Mouse (Mus musculus): ENCODE measurements at regions not wholly inside any gene's neighbourhood (a gene's known extent, or its start where the extent isn't known, plus 50 kb on each side); places are given as distances from the start of the nearest gene placed in this dataset.

DNA sequence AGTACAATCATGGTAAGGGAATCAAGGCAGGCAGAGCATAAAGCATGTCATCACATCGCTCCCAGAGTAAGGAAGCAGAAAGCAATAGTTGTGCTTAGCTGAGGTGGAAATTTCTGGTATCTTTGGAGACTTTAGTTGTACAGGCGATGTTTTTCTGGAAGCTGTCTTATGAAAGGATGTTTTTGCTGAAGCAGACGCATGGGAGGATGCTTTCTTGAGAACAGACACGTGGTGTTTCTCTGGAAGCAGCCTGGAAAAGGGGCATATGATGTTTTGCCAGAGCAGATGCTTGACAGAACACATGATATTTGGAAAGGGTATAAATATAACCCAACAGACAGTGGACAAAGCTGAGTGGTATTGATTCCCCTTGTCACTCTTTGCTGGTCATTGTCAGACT is 722.4 kb downstream of the Mat2b start:
- Histone ChIP-seq H3K4me2 (ENCODE audit: low read depth, low read length, severe bottlenecking) (no peak overlapping the region), H3K27ac (ENCODE audit: low read depth, low read length) (no peak overlapping the region), H3K4me3 (ENCODE audit: low read depth, low read length) (no peak overlapping the region), H3K36me3 (ENCODE audit: control insufficient read depth, insufficient read depth, low read length) (no peaks in the 10 kb centered on the region), H3K9ac (ENCODE audit: low read length) (no peak overlapping the region), H3K4me1 (replicated peaks; ENCODE audit: control insufficient read depth, insufficient read depth, low read length) (no peaks in the 10 kb centered on the region), H3K9me3 (ENCODE audit: control insufficient read depth, low read length) (no peaks in the 10 kb centered on the region), H3K27me3 (ENCODE audit: control insufficient read depth, insufficient read depth, low read length) (no peaks in the 10 kb centered on the region)
- ATAC-seq (replicated peaks; ENCODE audit: low FRiP score) (no peak), DNase-seq (ENCODE audit: low spot score) (no peak)
- 81% methylated on average over 4 of the region's 4 CpGs for WGBS

DNA sequence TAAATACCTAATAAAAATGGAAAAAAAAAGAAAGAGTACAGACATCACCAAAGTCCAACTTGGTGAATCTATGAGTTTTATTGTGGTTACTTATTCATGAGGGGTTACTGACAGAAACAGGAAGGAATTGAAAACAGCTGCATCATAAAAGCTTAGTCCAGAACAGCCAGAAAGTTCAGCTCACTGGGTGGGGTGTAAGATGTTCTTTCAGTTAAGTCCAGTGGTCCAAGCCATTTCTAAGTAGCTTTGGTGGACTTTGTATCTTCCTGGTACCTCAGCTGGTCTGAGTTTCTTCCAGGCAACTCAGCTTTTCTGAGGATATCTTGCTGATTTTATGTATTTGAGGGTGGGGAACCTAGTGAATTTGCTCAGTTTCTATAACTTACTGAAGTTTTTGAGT is 731.3 kb downstream of the Mat2b start:
- no peak overlapping the region for H3K4me3 ChIP-seq (ENCODE audit: low read depth, low read length)
- H3K4me1 ChIP-seq (replicated peaks; ENCODE audit: control insufficient read depth, insufficient read depth, low read length), result no peaks in the 10 kb centered on the region
- no peaks in the 10 kb centered on the region for H3K9me3 ChIP-seq (ENCODE audit: control insufficient read depth, low read length)
- H3K27me3 ChIP-seq (ENCODE audit: control insufficient read depth, insufficient read depth, low read length), result no peaks in the 10 kb centered on the region
- H3K9ac ChIP-seq (ENCODE audit: low read length), result no peak overlapping the region
- H3K4me2 ChIP-seq (ENCODE audit: low read depth, low read length, severe bottlenecking), result no peak overlapping the region
- no peak for DNase-seq (ENCODE audit: low spot score)
- H3K36me3 ChIP-seq (ENCODE audit: control insufficient read depth, insufficient read depth, low read length), result no peaks in the 10 kb centered on the region
- no peak for ATAC-seq (replicated peaks; ENCODE audit: low FRiP score)
- H3K27ac ChIP-seq (ENCODE audit: low read depth, low read length), result no peak overlapping the region

DNA sequence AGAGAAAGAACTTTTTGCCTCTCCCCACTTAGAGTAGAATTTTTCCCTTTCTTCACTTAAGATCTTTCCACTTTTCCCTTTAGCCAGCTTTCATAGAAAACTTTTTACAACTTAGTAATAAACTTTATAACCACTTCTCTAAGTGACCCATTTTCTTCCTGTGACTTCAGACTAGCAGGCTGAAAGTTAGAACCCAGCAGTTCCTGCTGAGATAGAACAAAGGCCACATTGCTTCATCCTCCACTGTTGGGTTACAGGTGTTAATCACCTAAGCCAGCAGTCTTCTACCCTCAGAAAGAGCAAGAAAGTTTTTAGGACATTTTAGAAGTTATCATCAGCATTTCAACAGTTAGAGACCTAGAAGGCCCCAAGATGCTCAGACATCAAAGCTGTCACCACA is 740.6 kb downstream of the Mat2b start:
- no peaks in the 10 kb centered on the region for H3K27me3 ChIP-seq (ENCODE audit: control insufficient read depth, insufficient read depth, low read length)
- no peak overlapping the region for H3K4me3 ChIP-seq (ENCODE audit: low read depth, low read length)
- no peak overlapping the region for H3K27ac ChIP-seq (ENCODE audit: low read depth, low read length)
- ATAC-seq (replicated peaks; ENCODE audit: low FRiP score) (no peak), DNase-seq (ENCODE audit: low spot score) (no peak)
- no peaks in the 10 kb centered on the region for H3K9me3 ChIP-seq (ENCODE audit: control insufficient read depth, low read length)
- no peak overlapping the region for H3K9ac ChIP-seq (ENCODE audit: low read length)
- no peaks in the 10 kb centered on the region for H3K4me1 ChIP-seq (replicated peaks; ENCODE audit: control insufficient read depth, insufficient read depth, low read length)
- no peaks in the 10 kb centered on the region for H3K36me3 ChIP-seq (ENCODE audit: control insufficient read depth, insufficient read depth, low read length)
- no peak overlapping the region for H3K4me2 ChIP-seq (ENCODE audit: low read depth, low read length, severe bottlenecking)

DNA sequence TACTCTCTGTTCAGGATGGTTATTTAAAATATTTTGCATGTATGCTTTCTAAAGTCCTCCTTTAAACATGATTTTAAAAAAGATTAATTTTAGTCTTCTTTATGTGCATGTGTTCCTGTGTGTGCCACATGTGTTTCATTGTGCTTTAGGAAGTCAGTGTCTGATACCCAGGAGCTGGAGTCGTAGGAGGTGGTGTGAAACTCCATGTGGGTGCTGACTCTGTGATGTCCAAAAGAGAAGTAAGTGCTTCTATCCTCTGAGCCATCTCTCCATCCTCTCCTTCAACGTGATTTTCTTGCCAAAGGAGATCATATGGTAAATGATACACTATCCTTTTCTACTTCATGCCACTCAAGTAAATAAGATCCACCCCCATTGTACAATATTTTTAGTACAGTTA is 750.8 kb downstream of the Mat2b start:
- Histone ChIP-seq H3K4me2 (ENCODE audit: low read depth, low read length, severe bottlenecking) (no peak overlapping the region), H3K9me3 (ENCODE audit: control insufficient read depth, low read length) (no peaks in the 10 kb centered on the region), H3K36me3 (ENCODE audit: control insufficient read depth, insufficient read depth, low read length) (no peaks in the 10 kb centered on the region), H3K4me3 (ENCODE audit: low read depth, low read length) (no peak overlapping the region), H3K9ac (ENCODE audit: low read length) (no peak overlapping the region), H3K4me1 (replicated peaks; ENCODE audit: control insufficient read depth, insufficient read depth, low read length) (no peaks in the 10 kb centered on the region), H3K27me3 (ENCODE audit: control insufficient read depth, insufficient read depth, low read length) (no peaks in the 10 kb centered on the region), H3K27ac (ENCODE audit: low read depth, low read length) (no peak overlapping the region)
- ATAC-seq (replicated peaks; ENCODE audit: low FRiP score) (no peak), DNase-seq (ENCODE audit: low spot score) (no peak)
- WGBS, result 76% methylated on average over 2 of the region's 2 CpGs

- WGBS, result 79% methylated on average over 2 of the region's 2 CpGs
- H3K4me1 ChIP-seq (replicated peaks; ENCODE audit: control insufficient read depth, insufficient read depth, low read length), result no peaks in the 10 kb centered on the region
- DNase-seq (ENCODE audit: low spot score), result no peak
- H3K9ac ChIP-seq (ENCODE audit: low read length), result no peak overlapping the region
- no peaks in the 10 kb centered on the region for H3K36me3 ChIP-seq (ENCODE audit: control insufficient read depth, insufficient read depth, low read length)
- no peak overlapping the region for H3K27ac ChIP-seq (ENCODE audit: low read depth, low read length)
- H3K9me3 ChIP-seq (ENCODE audit: control insufficient read depth, low read length), result no peaks in the 10 kb centered on the region
- no peak overlapping the region for H3K4me3 ChIP-seq (ENCODE audit: low read depth, low read length)
- no peaks in the 10 kb centered on the region for H3K27me3 ChIP-seq (ENCODE audit: control insufficient read depth, insufficient read depth, low read length)
- no peak overlapping the region for H3K4me2 ChIP-seq (ENCODE audit: low read depth, low read length, severe bottlenecking)
- no peak for ATAC-seq (replicated peaks; ENCODE audit: low FRiP score)
Observed at GRCm38 (mm10) chr11:39934216-39934615, 760.8 kb downstream of the Mat2b start.

DNA sequence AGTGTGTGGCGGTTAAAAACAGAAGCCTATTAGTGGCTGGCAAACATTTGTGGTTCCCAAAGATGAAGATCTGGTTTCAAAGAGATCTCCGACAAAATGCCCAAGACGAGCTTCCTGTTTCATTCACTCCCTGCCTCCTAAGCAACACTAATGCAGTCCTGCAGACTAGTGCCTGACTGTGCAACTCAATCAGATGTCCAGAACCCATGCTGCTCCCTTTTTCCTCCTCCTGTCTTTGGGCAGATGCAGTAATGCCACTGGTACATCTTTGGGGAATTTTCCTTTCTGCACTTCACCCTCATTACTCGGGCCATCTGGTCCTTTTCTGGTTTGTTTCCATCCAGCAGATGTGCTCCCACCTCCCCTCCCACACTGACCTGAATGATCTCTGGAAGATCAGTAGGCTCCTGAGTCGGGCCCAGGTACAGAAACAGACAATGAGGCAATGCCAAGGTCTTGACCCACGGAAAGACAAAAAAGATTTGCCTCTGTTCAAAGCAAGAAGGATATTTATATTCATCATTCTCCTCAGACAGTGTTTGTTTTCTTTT is 771.0 kb downstream of the Mat2b start:
- WGBS, result 40% methylated on average over 6 of the region's 6 CpGs
- H3K36me3 ChIP-seq (ENCODE audit: control insufficient read depth, insufficient read depth, low read length), result no peaks in the 10 kb centered on the region
- no peak overlapping the region for H3K4me2 ChIP-seq (ENCODE audit: low read depth, low read length, severe bottlenecking)
- no peaks in the 10 kb centered on the region for H3K4me1 ChIP-seq (replicated peaks; ENCODE audit: control insufficient read depth, insufficient read depth, low read length)
- H3K4me3 ChIP-seq (ENCODE audit: low read depth, low read length), result no peak overlapping the region
- ATAC-seq (replicated peaks; ENCODE audit: low FRiP score) (peak; percentile 63), DNase-seq (ENCODE audit: low spot score) (no peak)
- no peak overlapping the region for H3K27ac ChIP-seq (ENCODE audit: low read depth, low read length)
- no peaks in the 10 kb centered on the region for H3K27me3 ChIP-seq (ENCODE audit: control insufficient read depth, insufficient read depth, low read length)
- H3K9ac ChIP-seq (ENCODE audit: low read length), result no peak overlapping the region
- H3K9me3 ChIP-seq (ENCODE audit: control insufficient read depth, low read length), result no peaks in the 10 kb centered on the region

- no peak overlapping the region for H3K4me2 ChIP-seq (ENCODE audit: low read depth, low read length, severe bottlenecking)
- no peak overlapping the region for H3K9ac ChIP-seq (ENCODE audit: low read length)
- DNase-seq (ENCODE audit: low spot score), result no peak
- WGBS, result 71% methylated on average over 3 of the region's 3 CpGs
- no peaks in the 10 kb centered on the region for H3K4me1 ChIP-seq (replicated peaks; ENCODE audit: control insufficient read depth, insufficient read depth, low read length)
- H3K27ac ChIP-seq (ENCODE audit: low read depth, low read length), result no peak overlapping the region
- H3K27me3 ChIP-seq (ENCODE audit: control insufficient read depth, insufficient read depth, low read length), result no peaks in the 10 kb centered on the region
- no peak overlapping the region for H3K4me3 ChIP-seq (ENCODE audit: low read depth, low read length)
- no peaks in the 10 kb centered on the region for H3K36me3 ChIP-seq (ENCODE audit: control insufficient read depth, insufficient read depth, low read length)
- no peak for ATAC-seq (replicated peaks; ENCODE audit: low FRiP score)
- no peaks in the 10 kb centered on the region for H3K9me3 ChIP-seq (ENCODE audit: control insufficient read depth, low read length)
Observed at GRCm38 (mm10) chr11:39917716-39918347, 777.2 kb downstream of the Mat2b start.

GRCm38 (mm10) chr11:39899644-39900225 is 795.3 kb downstream of the Mat2b start:
- ATAC-seq (replicated peaks; ENCODE audit: low FRiP score), result peak; percentile 76
- H3K4me3 ChIP-seq (ENCODE audit: low read depth, low read length), result no peak overlapping the region
- DNase-seq (ENCODE audit: low spot score), result no peak
- H3K27me3 ChIP-seq (ENCODE audit: control insufficient read depth, insufficient read depth, low read length), result no peaks in the 10 kb centered on the region
- 52% methylated on average over 6 of the region's 6 CpGs for WGBS
- no peaks in the 10 kb centered on the region for H3K9me3 ChIP-seq (ENCODE audit: control insufficient read depth, low read length)
- H3K4me1 ChIP-seq (replicated peaks; ENCODE audit: control insufficient read depth, insufficient read depth, low read length), result no peaks in the 10 kb centered on the region
- no peak overlapping the region for H3K9ac ChIP-seq (ENCODE audit: low read length)
- H3K36me3 ChIP-seq (ENCODE audit: control insufficient read depth, insufficient read depth, low read length), result no peaks in the 10 kb centered on the region
- no peak overlapping the region for H3K4me2 ChIP-seq (ENCODE audit: low read depth, low read length, severe bottlenecking)
- no peak overlapping the region for H3K27ac ChIP-seq (ENCODE audit: low read depth, low read length)

GRCm38 (mm10) chr11:39883305-39883704 is 811.7 kb downstream of the Mat2b start:
- Histone ChIP-seq H3K27me3 (ENCODE audit: control insufficient read depth, insufficient read depth, low read length) (no peaks in the 10 kb centered on the region), H3K4me1 (replicated peaks; ENCODE audit: control insufficient read depth, insufficient read depth, low read length) (no peaks in the 10 kb centered on the region), H3K9me3 (ENCODE audit: control insufficient read depth, low read length) (no peaks in the 10 kb centered on the region), H3K27ac (ENCODE audit: low read depth, low read length) (no peak overlapping the region), H3K9ac (ENCODE audit: low read length) (no peak overlapping the region), H3K36me3 (ENCODE audit: control insufficient read depth, insufficient read depth, low read length) (no peaks in the 10 kb centered on the region), H3K4me2 (ENCODE audit: low read depth, low read length, severe bottlenecking) (no peak overlapping the region), H3K4me3 (ENCODE audit: low read depth, low read length) (no peak overlapping the region)
- ATAC-seq (replicated peaks; ENCODE audit: low FRiP score) (no peak), DNase-seq (ENCODE audit: low spot score) (no peak)
- 70% methylated on average over 1 of the region's 1 CpGs for WGBS

All from forebrain, embryonic 11.5 days (tissue).